Mouse (Mus musculus) lung, postnatal 36 days (tissue): ENCODE measurements at regions not wholly inside any gene's neighbourhood (a gene's known extent, or its start where the extent isn't known, plus 50 kb on each side); places are given as distances from the start of the nearest gene placed in this dataset.

Source experiments
- DNase-seq: peaks from one replicate; pipeline ENCODE4 v3.0.0; 2022; ENCODE audit warnings: mixed read lengths

DNA sequence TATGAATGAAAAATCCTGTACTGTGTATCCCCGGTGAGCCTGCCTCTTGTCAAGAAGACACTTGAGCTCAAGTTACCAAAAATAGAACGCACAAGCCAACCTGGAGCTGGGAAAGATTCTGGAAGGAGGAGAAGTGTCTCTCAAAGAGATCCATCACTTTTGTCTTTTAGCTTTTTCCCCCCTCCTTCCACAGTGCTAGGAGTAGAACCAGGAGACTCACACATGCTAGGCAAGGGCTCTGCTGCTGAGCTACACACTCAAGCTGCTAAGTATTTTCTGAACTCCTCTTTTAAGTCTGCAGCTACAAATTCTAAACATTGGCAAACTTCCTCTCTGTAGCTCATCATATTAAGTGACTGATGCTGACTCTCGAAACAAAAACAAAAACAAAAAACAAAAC lies 176.2 kb upstream of the Atp5g3 start:
- no peak for DNase-seq

DNA sequence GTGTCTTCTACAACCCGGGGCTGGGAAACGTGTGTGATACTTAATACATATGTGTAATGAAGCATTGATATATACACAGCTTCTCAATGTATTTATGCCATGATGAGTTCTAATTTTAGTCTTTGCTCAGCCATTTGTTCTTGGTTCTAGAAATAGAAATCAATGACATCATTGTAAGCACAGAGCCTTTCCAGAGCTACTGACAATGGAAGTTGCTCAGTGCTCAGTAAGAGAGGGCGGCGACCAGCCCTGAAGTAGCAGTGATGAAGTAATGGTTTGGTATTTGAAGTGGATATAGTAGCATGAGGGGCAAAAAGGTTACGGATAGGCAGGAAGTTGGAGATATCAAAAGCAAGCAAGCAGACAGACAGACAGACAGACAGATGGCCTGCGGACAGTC lies 173.8 kb upstream of the Atp5g3 start:
- no peak for DNase-seq

DNA sequence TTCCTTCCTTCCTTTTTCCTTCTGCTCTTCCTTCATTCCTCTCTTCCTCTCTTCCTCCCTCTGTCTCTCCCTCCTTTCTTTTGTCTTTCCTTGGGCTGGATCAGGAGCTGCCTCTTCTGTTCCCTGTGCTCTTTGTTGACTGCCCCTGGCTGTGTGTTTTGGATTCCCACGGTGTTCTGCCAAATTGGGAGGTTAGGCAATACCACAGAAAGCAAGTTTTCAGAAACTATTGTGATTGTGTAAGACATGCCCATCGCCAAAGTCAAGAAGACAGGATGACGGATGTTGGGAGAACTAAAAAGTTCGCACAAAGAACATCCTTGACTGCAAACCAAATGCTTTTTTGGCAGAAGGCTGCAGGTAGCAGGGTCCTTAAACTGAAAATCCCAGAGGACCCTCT lies 165.6 kb upstream of the Atp5g3 start:
- DNase-seq = peak; percentile 33

DNA sequence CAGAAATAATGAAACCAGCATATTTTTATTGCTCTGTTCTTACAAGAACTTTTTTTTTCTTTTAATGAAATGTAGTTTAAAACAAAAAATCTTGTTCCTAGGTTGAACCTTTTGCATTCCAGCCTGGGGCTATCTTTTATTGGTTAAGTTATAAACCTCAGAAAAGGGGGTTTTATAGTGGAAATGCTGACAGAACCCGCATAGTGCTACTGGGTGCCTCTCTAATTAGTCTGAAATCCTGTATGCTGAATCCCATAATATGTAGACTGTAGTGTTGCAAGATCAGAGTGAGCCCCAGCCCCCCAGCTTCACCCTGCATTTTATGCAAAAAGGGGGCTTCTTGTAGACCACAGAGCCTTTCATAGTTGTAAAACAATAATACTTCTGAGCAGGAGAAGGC lies 164.4 kb upstream of the Atp5g3 start:
- no peak for DNase-seq

DNA sequence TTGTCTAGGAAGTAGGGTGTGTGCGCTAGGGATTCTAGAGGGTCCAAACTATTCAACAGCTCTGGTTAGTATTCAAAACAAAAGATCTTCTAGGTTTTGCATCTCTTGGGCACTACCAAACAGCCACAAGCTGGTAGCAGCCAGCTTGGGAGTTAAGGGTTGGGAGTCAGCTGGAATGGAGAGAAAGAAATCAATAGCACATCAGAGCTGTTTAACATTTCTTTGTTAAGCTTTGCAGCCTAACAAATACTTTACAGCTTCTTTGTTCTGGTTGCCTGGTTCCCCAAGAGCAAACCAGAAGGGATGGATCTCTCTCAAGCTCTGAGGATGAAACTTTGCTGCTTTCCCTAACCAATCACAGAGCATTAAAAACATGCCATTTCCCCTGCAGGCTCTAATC lies 162.3 kb upstream of the Atp5g3 start:
- DNase-seq = no peak

DNA sequence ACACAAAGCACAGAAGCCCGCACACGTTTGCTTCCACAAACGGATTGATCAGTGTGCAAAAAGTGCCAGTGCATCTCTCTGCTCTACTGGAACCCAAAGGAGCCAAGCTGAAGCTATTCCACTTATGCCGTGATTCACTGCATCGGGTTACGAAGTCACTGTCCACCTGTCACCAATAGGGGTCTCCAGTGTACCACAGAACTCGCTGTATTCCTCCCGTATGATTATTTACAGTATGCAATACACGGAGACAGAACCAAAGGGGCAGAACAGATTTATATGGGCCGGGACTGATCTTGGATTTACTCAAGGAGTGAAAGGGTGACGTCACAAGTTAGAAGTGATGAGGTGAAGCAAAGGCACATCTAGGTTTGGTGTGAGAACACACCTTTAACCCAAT lies 155.5 kb upstream of the Atp5g3 start:
- DNase-seq = peak; percentile 73

DNA sequence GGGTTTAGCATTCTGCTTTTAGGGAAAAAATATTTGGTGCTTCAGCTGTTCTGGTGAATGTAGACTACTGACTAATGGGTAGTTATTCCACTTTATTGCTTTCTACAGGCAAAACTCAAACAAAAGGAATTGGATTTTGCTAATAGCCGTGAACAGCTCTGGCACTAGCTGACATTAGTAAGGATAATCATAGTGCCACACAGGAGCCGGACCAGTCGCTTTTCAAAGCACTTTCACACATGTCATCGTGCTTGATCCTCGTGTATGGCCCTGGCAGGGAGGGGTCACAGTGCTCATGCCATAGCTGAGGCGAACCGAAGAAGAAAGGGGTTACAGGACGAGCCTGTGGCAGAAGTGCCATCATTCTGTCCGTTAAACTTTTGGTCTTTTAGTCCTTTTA lies 153.2 kb upstream of the Atp5g3 start:
- no peak for DNase-seq

DNA sequence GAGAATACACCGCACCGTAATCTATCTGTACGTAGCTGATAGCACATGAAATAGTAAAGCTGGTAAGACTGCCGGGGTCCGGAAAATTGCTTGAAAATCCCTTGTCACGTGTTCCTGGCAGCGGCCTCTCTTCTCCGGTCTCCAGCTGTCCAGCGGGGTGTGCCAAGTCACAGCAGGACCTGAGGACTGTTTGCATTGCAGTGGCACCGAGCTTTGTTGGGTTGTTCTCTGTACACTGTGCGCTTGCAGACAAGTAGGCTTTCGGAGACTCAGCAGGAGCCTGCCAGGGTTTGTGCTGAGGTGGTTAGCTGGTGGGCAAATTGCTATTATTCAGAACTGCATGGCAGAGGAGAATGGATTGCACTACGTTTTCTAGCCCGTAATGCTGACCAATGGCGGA lies 152.7 kb upstream of the Atp5g3 start:
- no peak for DNase-seq

DNA sequence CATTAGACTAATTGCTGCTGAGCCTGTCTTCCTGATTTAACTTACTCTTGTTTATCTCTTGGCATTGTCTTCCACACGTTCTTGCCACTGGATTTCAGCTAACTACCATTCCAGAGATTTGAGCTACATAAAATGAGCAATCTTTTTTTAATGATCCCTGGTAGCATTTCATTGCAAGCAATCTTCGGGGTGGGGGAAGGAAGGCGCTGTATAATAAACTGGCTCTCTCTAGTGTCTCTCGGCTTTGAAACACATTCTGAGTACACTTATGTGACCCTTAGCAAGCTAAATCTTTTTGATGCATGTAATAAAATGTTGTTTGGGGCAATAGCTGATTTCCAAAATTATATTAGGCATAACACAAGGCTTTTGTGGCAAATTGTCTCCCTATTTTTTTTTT lies 152.2 kb upstream of the Atp5g3 start:
- DNase-seq = no peak

DNA sequence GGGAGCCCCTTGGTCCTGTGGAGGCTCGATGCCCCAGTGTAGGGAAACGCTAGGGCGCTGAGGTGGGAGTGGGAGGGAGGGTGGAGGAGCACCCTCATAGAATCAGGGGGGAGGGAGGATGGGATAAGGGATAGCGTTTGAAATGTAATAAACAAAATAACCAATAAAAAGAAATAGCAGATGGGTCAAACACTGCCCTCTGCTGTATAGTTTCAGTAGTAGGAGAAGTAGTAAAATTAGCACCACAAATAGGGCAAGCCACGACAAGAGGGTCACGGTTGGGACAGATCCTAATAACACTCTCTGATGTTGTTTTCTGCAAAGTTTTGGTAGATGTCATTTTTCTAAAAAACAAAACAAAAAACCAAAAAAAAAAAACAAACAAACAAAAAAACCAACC lies 131.3 kb upstream of the Atp5g3 start:
- DNase-seq = no peak

DNA sequence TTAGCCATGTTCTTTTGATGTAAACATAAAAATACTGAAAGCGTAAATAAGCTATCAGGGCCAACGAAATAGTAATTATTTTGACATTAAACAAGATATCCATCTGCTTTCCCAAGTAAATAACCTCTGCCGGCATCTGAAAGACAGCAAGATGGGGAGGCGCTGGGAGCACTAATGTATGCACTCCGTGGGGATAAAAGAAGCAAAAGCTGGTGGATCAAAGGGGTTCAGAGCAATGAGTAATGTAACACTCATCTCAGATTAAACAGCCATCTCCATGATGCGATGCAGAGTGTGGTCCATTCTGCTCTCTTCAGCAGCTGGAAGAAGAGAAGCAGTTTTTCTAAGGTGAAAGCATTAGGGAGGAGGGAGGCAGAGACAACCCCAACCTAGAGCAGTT lies 128.5 kb upstream of the Atp5g3 start:
- no peak for DNase-seq

DNA sequence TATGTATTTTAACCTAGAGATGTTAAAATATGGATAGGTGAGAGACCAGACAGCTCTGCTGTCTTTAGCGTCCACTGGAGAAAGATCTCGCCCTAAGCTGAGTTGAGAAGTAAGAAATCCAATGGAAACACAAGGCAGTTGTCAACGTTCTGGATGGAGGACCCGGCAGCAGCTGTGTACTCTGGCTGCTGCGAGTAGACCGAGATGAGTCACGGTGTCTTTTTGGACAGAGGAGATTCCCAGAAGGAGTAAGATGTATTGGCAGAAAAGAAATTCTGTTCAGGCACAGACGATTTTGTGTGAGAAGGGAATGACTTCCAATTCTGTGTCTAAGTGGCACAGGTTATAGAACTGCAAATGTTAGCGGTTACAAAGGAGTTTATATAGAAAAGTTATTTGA lies 124.9 kb upstream of the Atp5g3 start:
- DNase-seq = no peak

DNA sequence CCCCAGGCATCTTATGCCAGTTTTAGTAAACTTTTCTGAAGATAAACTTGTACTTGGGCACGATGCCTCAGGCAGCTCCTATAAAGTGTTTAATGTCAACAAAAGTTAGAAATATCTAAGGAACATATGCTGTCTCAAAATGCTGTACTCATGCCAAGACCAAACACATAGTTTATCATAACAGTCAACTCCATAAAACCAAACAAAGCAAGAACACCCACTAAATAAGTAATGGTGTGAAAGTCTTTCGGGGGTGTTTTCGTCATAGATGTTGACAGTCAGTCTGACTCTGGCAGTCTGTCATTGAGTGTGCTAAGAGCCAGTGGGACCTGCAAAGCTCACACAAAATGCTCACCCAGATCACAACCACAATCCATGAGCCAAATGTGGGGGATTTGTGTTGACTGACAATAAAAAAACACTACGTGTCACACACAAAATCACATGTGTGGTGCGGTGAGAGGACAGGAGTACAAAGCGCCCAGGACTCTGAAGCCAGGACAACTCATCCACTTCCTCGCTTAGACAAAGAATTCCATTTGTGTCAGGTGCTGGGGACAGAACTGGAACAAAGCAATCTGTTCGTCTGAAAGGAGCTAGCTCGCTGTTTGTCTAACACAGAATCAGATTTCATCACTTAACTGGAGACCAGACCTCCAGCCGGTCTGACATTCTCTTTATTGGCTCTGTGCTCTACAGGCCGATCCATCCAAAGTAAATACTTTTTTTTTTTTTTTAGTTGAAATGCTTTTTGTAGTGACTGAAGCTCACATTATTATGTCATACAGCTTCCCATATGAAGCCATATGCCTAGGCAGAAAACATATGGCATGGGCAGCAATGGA lies 121.3 kb upstream of the Atp5g3 start:
- no peak for DNase-seq

DNA sequence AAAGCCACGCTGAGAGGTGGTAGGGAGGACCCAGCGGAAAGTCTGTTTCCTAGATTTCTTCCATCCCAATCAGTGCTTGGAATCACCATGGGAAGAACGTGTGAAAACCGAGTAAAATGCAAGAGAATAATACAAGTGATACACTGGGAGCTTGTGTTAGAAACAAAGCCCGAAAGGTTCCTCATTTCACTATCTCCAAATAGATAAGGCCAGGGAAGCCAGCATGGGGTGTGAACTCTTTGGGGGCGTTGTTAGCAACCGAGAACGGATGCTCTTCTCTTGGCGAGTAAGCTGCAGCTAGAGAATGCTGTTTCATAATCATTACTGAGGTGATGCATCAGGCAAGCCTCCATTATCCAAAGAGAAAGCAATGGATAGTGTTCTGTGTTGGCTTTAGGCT lies 118.8 kb upstream of the Atp5g3 start:
- DNase-seq = no peak

DNA sequence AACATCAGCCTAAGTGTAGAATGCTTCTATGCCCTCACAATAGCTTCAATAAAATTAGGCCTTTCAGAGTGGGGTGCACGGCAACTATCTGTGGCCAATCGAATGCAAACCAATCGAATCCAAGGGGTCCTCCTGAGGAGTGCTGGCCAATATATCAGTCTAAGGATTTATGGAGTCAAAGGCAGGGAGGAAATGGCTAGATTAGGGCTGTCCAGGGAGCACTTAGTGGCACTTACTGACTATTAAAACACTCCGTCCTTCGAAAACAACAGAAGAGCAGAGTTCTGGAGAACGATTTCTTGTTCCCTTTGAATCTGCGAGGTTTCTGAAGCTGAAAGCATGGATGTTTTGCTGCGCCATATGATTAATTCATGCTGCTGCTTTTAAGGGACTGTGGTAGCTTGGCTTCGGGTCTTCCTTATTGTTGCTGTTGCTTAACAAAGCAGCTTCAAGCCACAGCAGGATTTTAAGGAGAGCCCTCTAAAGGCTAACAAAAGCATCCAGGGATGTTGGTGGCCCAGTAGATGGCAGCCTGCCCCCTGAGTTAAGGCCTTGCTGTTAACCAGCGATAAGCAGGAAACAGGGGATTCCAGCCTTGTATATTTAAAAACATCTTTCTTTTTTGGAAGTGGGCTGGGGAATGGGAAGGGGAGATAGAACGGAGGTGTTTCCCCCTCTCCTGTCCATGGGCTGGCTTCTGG lies 116.4 kb upstream of the Atp5g3 start:
- peak; percentile 10 for DNase-seq

DNA sequence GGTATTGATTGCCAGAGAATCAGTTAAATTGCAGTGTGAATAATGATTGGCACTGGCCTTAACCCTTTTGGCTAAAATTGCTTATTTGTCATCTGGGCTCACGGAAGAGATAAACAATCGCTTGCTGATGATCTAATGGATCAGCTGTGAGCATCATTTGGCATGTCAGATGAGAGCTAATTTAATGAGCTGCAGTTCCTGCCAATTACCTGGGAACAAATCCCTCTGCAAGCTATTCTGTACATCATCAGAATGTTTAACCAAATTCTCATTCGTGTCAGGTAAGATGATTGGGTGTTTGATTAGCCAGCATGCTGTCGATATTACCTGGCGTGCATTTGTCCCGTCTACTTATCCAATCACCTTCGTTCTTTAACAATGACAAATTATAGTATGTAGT lies 104.0 kb upstream of the Atp5g3 start:
- DNase-seq = no peak

DNA sequence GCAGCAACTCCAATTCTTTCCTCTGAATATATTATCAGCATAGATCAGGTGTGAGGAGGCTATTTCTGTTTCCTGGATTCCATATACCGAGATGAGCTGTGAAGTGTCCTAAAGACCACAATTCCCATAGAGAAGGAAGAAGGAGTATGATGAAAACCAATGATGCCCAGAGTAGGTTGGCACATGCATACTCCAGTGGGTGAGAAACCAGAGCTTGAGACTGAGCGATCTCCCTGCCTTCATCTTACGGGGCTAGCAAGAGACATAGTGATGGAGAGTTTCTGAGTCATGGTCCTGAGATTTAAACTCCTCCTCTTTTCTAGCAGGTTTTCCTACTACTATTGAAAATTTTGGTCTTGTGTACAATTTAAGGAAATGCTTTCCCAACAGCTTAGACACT lies 103.1 kb upstream of the Atp5g3 start:
- DNase-seq = no peak

DNA sequence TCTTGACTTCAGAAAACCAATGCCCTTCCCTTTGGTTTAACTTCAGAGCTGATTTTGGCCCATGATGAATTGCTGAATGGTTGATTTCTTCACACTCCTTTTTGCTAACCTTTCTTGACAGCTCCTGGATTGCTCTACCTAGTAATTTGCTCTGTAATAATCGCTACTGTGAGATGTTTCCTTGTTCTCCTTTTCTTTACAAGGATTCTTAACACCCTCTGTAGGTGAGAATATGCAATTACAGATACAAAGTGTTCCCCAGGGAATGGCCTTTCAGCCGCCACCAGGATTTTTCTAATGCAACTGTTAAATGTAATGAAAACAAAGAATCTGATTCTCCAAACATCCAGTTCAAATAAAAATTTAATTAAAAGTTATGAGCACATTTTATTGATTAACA lies 87.4 kb upstream of the Atp5g3 start:
- DNase-seq = no peak

DNA sequence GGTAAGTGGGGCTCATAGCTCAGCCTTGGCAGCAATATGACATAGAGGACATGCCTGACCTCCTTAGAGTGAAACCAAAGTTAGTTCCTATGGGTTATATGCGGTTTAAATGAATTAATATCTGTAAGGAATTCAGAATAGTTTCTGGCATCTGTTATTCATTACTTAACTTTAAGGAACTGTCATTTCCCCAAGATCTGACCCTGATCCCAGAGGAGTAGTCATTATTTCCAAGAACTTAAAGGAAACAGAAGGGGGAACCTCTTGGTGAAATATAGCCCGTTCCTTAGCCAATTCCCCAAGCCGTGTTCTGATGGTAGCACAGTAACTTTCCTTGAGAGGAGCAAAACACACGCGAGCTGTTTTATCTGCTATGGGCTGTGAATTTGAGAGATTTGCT lies 85.9 kb upstream of the Atp5g3 start:
- DNase-seq = no peak

DNA sequence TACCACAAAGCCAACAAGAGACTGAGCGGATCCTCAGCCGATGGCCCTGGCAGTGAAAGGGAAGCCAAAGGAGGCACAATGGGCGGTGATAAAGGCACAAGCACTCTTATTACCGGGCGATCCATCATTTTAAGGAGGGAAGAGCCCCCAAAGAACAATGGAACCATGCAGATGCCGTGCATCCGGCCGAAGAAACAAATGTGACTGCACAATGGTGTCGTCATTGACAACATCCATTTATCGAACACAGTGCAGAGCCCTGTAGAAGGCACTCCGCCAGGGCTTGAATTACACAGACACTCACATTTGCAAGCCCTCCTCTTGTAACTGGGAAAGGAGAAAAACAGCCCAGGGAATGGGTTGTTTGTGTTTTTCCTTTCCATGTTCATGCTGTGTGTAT lies 80.7 kb upstream of the Atp5g3 start:
- no peak for DNase-seq

DNA sequence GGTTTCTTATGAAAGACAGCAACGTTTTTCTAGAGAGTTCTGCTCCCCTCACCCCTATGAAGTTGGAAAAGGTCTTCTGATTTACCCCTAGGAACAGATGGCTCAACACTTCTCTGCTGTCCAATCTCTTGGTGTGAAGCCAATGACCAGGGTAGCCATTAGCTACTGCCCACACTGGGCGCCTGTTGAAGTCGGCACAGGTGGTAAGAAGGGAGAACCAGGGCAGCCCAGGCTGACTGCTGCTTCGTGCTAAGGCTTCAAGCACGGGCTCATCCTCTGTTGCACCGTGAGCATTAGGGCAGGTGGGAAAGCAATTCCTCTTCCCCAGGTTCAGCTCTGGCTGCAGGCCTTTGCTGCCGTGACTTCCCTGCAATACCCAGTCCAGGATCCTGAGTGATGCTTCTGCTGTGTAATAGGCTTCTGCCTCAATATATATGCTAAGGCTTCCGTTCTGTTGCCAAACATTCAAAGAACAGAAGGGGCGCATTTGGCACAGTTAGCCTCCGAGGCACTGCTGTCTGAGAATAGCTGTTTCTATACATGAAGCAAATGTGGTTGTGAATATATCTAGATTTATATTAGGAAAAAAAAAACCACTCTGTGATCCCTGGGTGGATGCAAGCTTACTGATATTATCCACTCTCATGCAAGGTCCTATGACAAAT lies 76.4 kb upstream of the Atp5g3 start:
- DNase-seq = no peak

DNA sequence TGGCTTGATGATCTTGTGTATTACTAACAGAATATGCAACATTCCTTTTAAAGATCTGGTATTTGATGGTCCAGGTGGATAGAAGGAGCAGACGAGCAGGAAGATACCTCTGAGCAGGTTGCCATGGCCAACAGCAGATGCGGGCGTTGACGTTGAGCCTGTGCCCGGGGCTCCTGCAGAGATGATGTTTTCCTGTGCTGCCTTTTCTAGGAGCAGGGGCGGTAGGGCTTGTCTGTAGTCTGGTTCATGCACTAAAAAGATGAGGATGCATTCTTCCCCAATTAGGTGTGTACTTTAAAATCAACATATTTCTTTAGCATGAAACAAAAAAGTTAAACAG lies 74.8 kb upstream of the Atp5g3 start:
- no peak for DNase-seq

DNA sequence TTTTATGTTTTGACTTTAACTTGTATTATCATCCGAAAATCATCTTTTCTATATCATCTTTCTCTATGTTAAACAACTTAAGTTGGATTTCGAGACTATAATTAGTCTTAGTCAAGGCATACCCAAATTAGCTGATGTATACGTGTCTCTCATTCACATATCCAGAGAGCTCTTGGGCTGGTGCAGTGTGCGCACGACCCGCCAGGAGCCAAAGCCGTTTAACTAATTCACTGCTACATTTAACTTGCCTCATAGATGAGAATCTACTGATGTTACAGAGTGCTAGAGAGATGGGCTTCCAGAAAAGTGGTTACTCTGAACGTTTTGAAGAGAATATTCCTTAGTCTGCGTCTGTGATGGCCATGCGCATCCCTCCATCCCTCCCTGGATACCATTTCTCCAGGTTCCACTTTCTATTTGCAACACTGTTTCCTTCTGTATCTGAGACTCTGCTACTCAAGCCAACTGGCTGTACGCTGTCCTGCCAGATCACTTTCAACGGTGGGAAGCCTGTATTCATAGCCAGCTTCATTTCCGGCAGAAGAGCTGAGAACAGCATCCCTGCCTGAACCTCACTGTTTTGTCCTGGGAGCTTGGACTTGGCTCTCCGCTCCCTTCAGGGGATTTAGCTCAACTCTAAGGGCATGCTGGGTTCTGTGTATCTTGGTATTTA lies 74.2 kb upstream of the Atp5g3 start:
- DNase-seq = no peak

DNA sequence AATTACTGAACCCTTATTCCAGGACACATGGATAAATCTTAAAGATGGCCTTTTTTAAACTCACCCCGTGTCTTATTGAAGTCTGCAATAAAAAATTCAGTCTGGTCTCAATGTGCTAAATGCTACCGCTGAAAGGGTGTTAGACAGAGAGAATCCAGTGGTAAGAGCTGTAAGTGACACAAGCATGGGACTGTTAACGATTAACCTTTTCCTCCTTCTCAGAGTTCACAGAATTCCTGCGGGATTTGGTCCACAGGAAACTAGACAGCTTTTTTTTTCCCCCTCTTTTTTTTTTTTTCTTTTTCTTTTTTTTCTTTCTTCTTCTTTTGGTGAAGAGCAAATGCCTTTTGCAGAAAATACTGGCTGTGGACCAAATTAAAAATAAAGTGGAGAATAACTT lies 72.0 kb upstream of the Atp5g3 start:
- DNase-seq = no peak
